Mouse (Mus musculus) heart, adult 9 months (tissue): ENCODE data around the gene Krt42.
"Not testable (repeated sequence)": the region's sequence is repeated elsewhere in the genome, so short reads cannot be mapped to it uniquely, and the experiment has no call there.

Source experiments
- DNase-seq, 2 experiments: peaks; one replicate each; pipeline ENCODE4 v3.0.0; 2022; ENCODE audit warnings: low spot score in 2 of 2

Gene Krt42

GRCm38 (mm10) chr11:100281596-100282544 lies 12.2 kb upstream of the Krt42 start:
- DNase-seq: peak in 1 of 2 experiments; percentile 76

GRCm38 (mm10) chr11:100278759-100279158 lies 9.1 kb upstream of the Krt42 start:
- no peak for DNase-seq

GRCm38 (mm10) chr11:100277726-100278480 lies 8.2 kb upstream of the Krt42 start:
- no peak for DNase-seq

GRCm38 (mm10) chr11:100275466-100275865 lies 5.8 kb upstream of the Krt42 start:
- DNase-seq: no peak

- DNase-seq: no peak
Measured at GRCm38 (mm10) chr11:100274719-100275118, 5.0 kb upstream of the Krt42 start.

- no peak for DNase-seq
Measured at GRCm38 (mm10) chr11:100271878-100272277, 2.2 kb upstream of the Krt42 start.

GRCm38 (mm10) chr11:100262058-100262980 lies 7.4 kb downstream of the Krt42 start:
- no peak for DNase-seq

- no peak for DNase-seq
Measured at GRCm38 (mm10) chr11:100261235-100261605, 8.5 kb downstream of the Krt42 start.

GRCm38 (mm10) chr11:100260514-100261234 lies 9.0 kb downstream of the Krt42 start, which contains the start of gene Krt17:
TSS of gene Krt17 (minus strand) at chr11:100261029.
- DNase-seq: no peak

- no peak for DNase-seq
Measured at GRCm38 (mm10) chr11:100259079-100259478, 10.6 kb downstream of the Krt42 start.

- no peak for DNase-seq
Measured at GRCm38 (mm10) chr11:100257967-100258366, 11.7 kb downstream of the Krt42 start.

GRCm38 (mm10) chr11:100255514-100255913 lies 14.2 kb downstream of the Krt42 start:
- no peak for DNase-seq

- DNase-seq: no peak
Measured at GRCm38 (mm10) chr11:100254360-100255090, 15.1 kb downstream of the Krt42 start.

GRCm38 (mm10) chr11:100248852-100249465 lies 20.7 kb downstream of the Krt42 start, which contains the start of gene Krt16:
TSS of gene Krt16 (minus strand) at chr11:100248902.
- no peak for DNase-seq

- DNase-seq: not testable (repeated sequence)
Measured at GRCm38 (mm10) chr11:100246471-100246870, 23.2 kb downstream of the Krt42 start.

GRCm38 (mm10) chr11:100240272-100240671 lies 29.4 kb downstream of the Krt42 start:
- DNase-seq: not testable (repeated sequence)

GRCm38 (mm10) chr11:100221741-100222140 lies 47.9 kb downstream of the Krt42 start:
- DNase-seq: no peak

- DNase-seq: no peak
Measured at GRCm38 (mm10) chr11:100219304-100219703, 50.4 kb downstream of the Krt42 start.
